Mouse (Mus musculus) adrenal gland, adult 2 months (tissue): ENCODE measurements around the gene 2610028H24Rik. TPM values are rescaled to one million over a fixed set of nuclear protein-coding genes. Genes with fewer than 3 reads are reported as not detected.

ENCODE experiments used
- DNase-seq: peaks from one replicate; pipeline ENCODE4 v3.0.0; 2021
- polyA plus RNA-seq: library from polyadenylated mRNA; depleted of rRNA; stranded (reverse); fragments of >200 nt; gene quantifications from 2 replicates; pipeline ENCODE4 v1.2.3, GENCODE M21; 2012; rRNA removed
- total RNA-seq, 2 experiments: library from RNA; stranded (reverse); gene quantifications; 2 replicates each; pipeline ENCODE4 v1.2.3; 2021

2610028H24Rik gene
- total and polyA plus RNA-seq, 3 experiments = not detected

DNA sequence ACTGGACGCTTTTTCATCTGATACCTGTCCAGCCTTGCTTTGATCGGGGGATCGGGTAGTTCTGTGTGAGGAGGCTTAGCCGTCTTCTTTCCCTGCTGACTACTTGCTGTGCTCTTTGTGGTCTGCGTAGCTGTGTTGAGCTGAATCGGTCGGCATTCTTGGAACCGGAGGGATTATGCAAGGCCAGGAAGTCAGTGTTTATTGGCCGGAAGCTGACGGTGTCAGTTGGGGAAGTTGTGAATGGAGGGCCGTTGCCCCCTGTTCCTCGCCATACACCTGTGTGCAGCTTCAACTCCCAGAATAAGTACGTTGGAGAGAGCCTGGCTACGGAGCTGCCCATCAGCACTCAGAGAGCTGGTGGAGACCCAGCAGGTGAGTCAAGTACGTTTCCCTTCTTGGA is 40.3 kb downstream of the 2610028H24Rik start:
- no peak for DNase-seq

DNA sequence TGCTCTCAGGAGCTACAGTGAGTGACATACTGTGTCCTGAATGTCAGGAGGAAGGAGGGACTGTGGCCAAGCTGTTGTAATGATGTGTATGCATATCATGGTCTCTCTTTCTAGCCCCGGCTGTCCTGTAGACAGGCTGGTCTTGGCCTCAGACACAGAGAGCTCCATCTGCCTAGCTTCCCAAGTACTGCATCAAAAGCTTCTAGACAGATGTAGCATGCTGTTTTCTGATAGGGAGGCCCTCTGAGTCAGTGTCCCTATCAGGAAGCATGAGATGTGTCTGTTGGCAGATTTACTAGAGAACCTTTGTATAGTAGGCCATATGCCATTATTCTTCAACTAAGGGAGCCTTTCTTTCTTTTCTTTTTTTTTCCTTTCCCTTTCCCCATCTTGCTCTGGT is 44.6 kb downstream of the 2610028H24Rik start:
- DNase-seq = no peak

DNA sequence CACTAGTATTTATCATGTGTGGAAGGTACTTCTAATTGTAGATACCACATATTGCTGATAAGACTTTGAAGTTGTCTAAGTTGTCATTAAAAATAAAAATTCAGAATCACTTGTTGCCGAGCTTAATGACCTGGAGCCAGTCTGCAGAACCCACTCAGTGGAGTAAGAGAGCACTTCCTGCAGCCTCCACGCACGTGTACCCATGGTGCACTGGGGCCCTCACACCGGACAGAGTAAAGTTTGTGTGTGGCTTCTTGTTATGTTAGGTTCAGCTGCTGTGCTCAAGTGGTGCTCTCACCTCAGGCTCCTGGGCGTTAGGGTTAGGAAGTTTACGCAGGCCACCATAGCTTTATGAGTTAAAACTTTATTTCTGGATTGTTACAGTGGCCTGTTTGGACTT is 46.6 kb downstream of the 2610028H24Rik start:
- no peak for DNase-seq

DNA sequence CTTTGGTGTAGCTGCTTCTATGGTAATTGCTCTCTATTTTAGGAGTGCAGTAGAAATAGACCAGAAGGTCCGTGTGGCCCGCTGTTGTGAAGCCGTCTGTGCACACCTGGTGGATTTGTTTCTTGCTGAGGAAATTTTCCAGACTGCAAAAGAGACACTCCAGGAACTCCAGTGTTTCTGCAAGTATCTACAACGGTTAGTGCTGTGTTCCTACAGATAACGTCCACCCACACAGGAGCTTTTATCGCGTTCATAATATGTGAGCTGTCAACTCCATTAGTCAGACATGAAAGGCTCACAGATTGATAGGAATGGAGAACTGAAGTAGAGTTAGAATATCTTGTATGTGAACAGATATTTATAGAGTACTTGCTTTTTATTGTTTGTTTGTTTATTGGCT is 47.5 kb downstream of the 2610028H24Rik start:
- no peak for DNase-seq

DNA sequence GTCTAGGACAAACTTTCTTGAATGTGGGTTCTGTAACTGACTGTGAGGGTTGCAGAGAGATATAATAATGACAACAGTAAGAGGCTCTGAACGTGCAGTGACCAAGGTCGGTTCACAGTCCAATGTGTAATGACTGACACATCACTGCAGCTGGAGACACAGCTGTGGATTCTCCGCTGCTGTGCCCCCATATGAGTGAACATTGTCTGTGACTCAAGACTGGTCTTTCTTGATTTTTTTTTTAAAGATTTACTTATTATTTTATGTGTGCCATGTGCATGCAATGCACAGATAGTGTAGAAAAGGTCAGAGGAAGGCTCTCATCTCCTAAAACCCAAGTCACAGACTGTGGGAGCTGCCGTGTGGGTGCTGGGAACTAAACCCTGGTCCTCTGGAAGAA is 48.6 kb downstream of the 2610028H24Rik start:
- no peak for DNase-seq

DNA sequence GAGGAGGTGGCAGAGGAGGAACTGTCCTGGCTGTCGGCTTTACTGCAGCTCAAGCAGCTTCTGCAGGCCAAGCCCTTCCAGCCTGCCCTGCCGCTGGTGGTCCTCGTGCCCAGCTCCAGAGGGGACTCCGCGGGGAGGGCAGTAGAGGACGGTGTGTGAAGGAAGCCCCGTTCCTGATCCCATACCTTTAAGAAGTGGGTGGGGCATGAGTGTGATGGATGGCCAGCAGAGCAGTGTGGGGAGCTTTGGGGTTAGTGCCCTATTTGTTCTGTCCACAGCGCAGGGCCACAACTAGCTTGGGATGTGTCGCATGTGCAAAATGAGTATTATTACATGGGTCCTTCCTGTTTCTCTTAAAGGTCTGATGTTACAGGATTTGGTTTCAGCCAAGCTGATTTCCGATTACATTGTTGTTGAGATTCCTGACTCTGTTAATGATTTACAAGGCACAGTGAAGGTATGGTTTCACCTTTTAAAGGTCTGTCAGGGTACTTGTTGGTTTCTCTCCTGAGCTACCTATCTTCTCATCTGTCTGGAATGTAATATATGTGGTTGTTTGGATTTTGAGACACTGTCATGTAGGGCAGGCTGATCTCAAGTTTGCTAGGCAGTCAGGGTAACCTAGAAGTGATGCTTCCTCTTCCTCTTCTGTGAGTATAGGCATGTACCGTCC is 55.5 kb downstream of the 2610028H24Rik start:
- no peak for DNase-seq

DNA sequence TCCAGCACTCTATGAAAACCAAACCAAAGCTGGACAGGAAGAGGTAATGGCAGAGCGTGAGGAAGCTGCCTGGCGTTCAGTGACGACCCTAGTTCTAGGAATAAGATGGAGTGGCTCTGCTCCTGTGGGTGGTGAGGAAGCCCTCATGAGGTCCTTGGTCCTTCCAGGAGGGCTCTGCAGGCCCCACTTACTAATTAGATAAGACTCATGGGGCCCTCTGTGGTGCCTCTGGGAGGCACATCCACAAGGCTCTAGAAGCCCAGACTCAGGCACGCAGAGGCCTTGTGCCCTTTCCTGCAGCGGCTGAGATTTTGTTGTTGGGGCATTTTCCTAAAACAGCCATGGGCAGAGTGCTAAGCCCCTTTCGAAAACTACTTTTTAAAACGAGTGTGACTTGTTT is 57.0 kb downstream of the 2610028H24Rik start:
- no peak for DNase-seq

Other genes starting within 250 kb of the 2610028H24Rik start
- 10 to 100 TPM; 19.0 to 25.9 TPM for gene Prmt2, start 211.2 kb upstream of the 2610028H24Rik start, total RNA-seq
- gene Prmt2, start 211.2 kb upstream of the 2610028H24Rik start, polyA plus RNA-seq = 22.1 and 27.4 TPM in 2 replicates
- gene S100b, start 195.2 kb upstream of the 2610028H24Rik start, total RNA-seq = 10 to 100 TPM; 11.6 to 26.6 TPM
- 2.0 TPM in 2 replicates for gene S100b, start 195.2 kb upstream of the 2610028H24Rik start, polyA plus RNA-seq
- gene Dip2a, start 103.8 kb upstream of the 2610028H24Rik start, total RNA-seq = 10 to 100 TPM; 19.2 to 23.8 TPM
- 16.7 and 17.3 TPM in 2 replicates for gene Dip2a, start 103.8 kb upstream of the 2610028H24Rik start, polyA plus RNA-seq
- not detected for gene AC141477.1, start 8.6 kb upstream of the 2610028H24Rik start, total RNA-seq
- not detected in 2 replicates for gene AC141477.1, start 8.6 kb upstream of the 2610028H24Rik start, polyA plus RNA-seq
- 10 to 100 TPM; 13.5 to 14.6 TPM for gene Pcnt, start 6.3 kb upstream of the 2610028H24Rik start, total RNA-seq
- gene Pcnt, start 6.3 kb upstream of the 2610028H24Rik start, polyA plus RNA-seq = 6.9 and 7.4 TPM in 2 replicates
- gene Mcm3ap, start 19.8 kb downstream of the 2610028H24Rik start, total RNA-seq = 10 to 100 TPM; 24.3 to 29.5 TPM
- gene Mcm3ap, start 19.8 kb downstream of the 2610028H24Rik start, polyA plus RNA-seq = 12.1 and 13.3 TPM in 2 replicates
- gene Ybey, start 20.0 kb downstream of the 2610028H24Rik start, total RNA-seq = 1 to 10 TPM; 2.5 to 2.8 TPM
- gene Ybey, start 20.0 kb downstream of the 2610028H24Rik start, polyA plus RNA-seq = 4.1 and 5.3 TPM in 2 replicates
- 10 to 100 TPM; 55.1 to 81.0 TPM for gene Lss, start 82.5 kb downstream of the 2610028H24Rik start, total RNA-seq
- 51.5 and 78.9 TPM in 2 replicates for gene Lss, start 82.5 kb downstream of the 2610028H24Rik start, polyA plus RNA-seq
- not detected for gene Spatc1l, start 113.2 kb downstream of the 2610028H24Rik start, total RNA-seq
- gene Spatc1l, start 113.2 kb downstream of the 2610028H24Rik start, polyA plus RNA-seq = 0.08 TPM in 1 of 2 replicates, not detected in the other
- under 1 TPM in 1 of 2 experiments, not detected in 1; 0.95 TPM for gene Ftcd, start 126.6 kb downstream of the 2610028H24Rik start, total RNA-seq
- gene Ftcd, start 126.6 kb downstream of the 2610028H24Rik start, polyA plus RNA-seq = 0.33 TPM in 1 of 2 replicates, not detected in the other
- 10 to 100 TPM; 27.6 to 44.6 TPM for gene Col6a2, start 174.5 kb downstream of the 2610028H24Rik start, total RNA-seq
- gene Col6a2, start 174.5 kb downstream of the 2610028H24Rik start, polyA plus RNA-seq = 46.9 and 47.6 TPM in 2 replicates